Mouse (Mus musculus) kidney, postnatal 0 days (tissue): ENCODE data around the gene Cnnm4. TPM values are rescaled to one million over a fixed set of nuclear protein-coding genes. Genes with fewer than 3 reads are reported as not detected.
A peak's percentile ranks its signal among the peaks of the same experiment; 100 is the strongest.

Experiments used
- ATAC-seq: fragments of 200-750 bp; cut with Nextera tagmentation; replicated peaks from 2 replicates; pipeline ENCODE4 v1.8.0; 2017; ENCODE audit warnings: low read depth, moderate number of reproducible peaks, moderate TSS enrichment, moderate library complexity; ENCODE audit not compliant: low FRiP score
- DNase-seq: peaks from one replicate; pipeline ENCODE4 v3.0.0-alpha.2; 2016; ENCODE audit warnings: low spot score
- H3K27ac ChIP-seq: fragments of 300-500 bp; sonication (generic); 2 replicates; pipeline ENCODE4 v1.5.1; 2014; ENCODE audit warnings: mild to moderate bottlenecking
- H3K27me3 ChIP-seq: fragments of 300-500 bp; sonication (generic); 2 replicates; pipeline ENCODE4 v1.6.1; 2014; ENCODE audit warnings: low read length, mixed read lengths; ENCODE audit not compliant: insufficient read depth
- H3K36me3 ChIP-seq: fragments of 300-500 bp; sonication (generic); 2 replicates; pipeline ENCODE4 v1.6.1; 2014; ENCODE audit warnings: low read length, mixed read lengths; ENCODE audit not compliant: insufficient read depth
- H3K4me1 ChIP-seq: fragments of 300-500 bp; sonication (generic); replicated peaks from 2 replicates; pipeline ENCODE4 v1.6.1; 2014; ENCODE audit warnings: antibody characterized with exemption, low read length, mixed read lengths; ENCODE audit not compliant: insufficient read depth
- H3K4me2 ChIP-seq: fragments of 300-500 bp; sonication (generic); 2 replicates; pipeline ENCODE4 v1.6.1; 2014; ENCODE audit warnings: mild to moderate bottlenecking, low read length, moderate library complexity, mixed read lengths
- H3K4me3 ChIP-seq: fragments of 300-500 bp; sonication (generic); replicated peaks from 2 replicates; pipeline ENCODE4 v1.5.1; 2014; ENCODE audit warnings: low read depth, low read length
- H3K9ac ChIP-seq: fragments of 300-500 bp; sonication (generic); 2 replicates; pipeline ENCODE4 v1.6.1; 2014; ENCODE audit warnings: low read depth, low read length
- H3K9me3 ChIP-seq: fragments of 300-500 bp; sonication (generic); replicated peaks from 2 replicates; pipeline ENCODE4 v1.6.1; 2016; ENCODE audit warnings: low read length, inconsistent platforms, mixed read lengths
- CTCF ChIP-seq: IDR thresholded peaks from 2 replicates; pipeline ENCODE4 v1.5.1; 2016; ENCODE audit warnings: antibody characterized with exemption, low read depth, mild to moderate bottlenecking, moderate library complexity
- WGBS: fragments of 180-500 bp; shearing (Covaris S2); extraction: QIAGEN DNeasy Blood & Tissue Kit; methylation state at CpG from one replicate; pipeline ENCODE4 v1.1.7; 2014; 5-methylcytosine and 5-hydroxymethylcytosine counted together
- polyA plus RNA-seq: library from polyadenylated mRNA; unstranded; fragments of >200 nt; fragmentation: Nextera tagmentation; extraction: Ambion mirVana; gene quantifications from 2 replicates; pipeline ENCODE4 v1.2.1, GENCODE M21; 2015

Gene Cnnm4
- polyA plus RNA-seq, 1 experiment from 2014 or later, result 9.4 TPM

DNA sequence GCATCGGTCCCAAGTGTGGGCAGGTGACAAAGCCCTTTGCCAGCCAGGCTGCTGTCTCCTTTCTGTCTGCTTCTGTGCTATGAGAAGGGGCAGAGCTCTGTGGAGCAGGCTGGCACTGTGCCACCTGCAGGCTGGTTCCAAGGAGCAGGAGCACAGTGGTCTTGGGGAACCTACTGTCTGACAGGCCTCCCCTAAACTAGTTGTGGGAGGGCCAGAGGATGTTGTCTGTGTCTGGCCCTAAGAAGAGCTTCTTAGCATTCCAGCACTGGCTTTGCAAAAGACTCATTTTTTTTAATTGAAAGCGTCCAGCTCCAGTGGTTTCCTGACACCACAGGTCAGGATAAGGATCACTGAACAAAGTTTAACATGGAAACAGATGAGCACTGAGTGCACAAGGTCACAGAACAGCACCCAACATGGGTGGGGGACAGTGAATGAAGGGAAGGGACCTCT lies 6.9 kb downstream of the Cnnm4 start:
- ATAC-seq (peak; percentile 43; the same call in 1 of the 2 replicates), DNase-seq (peak; percentile 62)
- 37% methylated on average over 2 of the region's 2 CpGs for WGBS
- Histone ChIP-seq H3K9me3 (no peaks in the 10 kb centered on the region), H3K9ac (no peak overlapping the region), H3K4me2 (no peak overlapping the region), H3K4me3 (no peak overlapping the region), H3K36me3 (no peaks in the 10 kb centered on the region), H3K27ac (0 out of 2 replicates have a peak overlapping the region, but pooled peaks have one; percentile 42), H3K27me3 (no peaks in the 10 kb centered on the region), H3K4me1 (peaks cover 38% of the 10 kb centered on the region)
- TF ChIP-seq CTCF, result no peak

DNA sequence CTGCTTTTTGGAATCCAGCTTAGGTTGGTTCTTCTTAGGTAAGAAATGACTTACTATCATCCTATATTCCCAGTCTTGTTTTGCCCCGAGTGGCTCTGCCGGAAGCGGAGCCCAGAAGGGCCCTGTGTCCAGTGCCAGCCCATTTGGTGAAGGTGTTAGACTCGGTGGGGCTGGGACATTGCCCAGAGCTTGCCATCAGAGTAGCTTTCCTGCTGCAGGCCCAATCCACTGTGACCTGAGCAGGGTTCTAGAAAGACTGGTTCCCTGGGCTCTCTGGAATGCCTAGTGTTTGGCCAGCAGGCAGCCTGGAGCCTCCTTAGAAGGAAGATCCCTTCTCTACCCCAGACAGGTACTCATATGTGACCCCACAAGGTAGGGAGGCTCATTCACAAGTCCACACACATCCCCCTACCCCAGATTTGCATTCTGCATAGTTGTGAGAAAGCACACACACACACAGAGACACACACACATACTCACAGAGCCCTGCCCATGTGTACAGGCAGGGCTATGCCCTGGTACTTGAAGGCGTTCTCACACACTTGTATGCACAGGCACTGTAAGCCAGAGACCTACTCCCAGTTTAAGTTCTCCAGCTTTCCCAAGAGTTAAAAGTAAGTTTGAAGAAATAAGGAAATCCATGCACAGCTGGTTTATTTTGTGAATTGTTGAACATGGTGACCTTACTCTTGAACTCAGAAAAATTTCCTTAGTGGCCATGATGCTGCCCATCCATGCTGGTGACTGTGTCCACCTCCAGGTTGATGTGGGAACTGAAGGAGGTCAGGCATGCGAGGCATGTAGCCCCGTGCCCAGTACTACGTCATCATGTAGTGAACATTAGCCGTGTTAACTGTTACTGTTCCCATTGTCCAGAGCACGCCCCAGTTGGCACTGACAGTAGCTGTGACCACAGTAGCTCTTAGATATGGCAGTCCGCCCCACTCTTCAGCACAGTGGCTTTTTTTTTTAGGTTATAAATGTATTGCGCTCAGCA lies 8.8 kb downstream of the Cnnm4 start:
- Histone ChIP-seq H3K27me3 (no peaks in the 10 kb centered on the region), H3K4me2 (no peak overlapping the region), H3K36me3 (no peaks in the 10 kb centered on the region), H3K4me3 (no peak overlapping the region), H3K4me1 (peaks cover 20% of the 10 kb centered on the region), H3K9ac (no peak overlapping the region), H3K9me3 (no peaks in the 10 kb centered on the region), H3K27ac (no peak overlapping the region)
- TF ChIP-seq CTCF, result peak; percentile 43; the same call in 1 of the 2 replicates
- DNase-seq, result no peak
- peak; percentile 71 for ATAC-seq
- 69% methylated on average over 12 of the region's 12 CpGs for WGBS

DNA sequence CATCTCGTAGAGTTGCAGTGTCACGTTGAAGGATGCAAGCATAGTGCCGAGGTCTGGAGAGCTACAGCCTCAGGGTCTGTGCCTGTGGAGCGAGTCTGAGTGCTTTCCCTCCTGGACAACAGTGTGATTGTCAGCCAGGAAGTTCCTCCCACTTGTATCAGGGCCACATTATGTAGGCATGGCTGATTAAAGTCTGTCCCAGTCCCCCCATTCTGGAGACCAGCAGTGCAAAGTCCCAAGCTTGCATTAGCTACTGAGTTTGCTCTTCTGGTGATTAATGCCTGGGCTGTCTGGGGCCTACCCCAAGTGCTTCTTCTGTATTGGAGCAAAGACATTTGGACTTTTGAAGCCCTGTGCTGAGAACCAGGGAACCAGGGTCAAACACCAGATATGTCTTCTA lies 12.4 kb downstream of the Cnnm4 start:
- no peak overlapping the region for H3K4me3 ChIP-seq
- H3K36me3 ChIP-seq, result no peaks in the 10 kb centered on the region
- H3K27ac ChIP-seq, result no peak overlapping the region
- peaks cover 5% of the 10 kb centered on the region for H3K4me1 ChIP-seq
- no peak for ATAC-seq
- WGBS, result 47% methylated on average over 4 of the region's 4 CpGs
- no peak for DNase-seq
- no peaks in the 10 kb centered on the region for H3K27me3 ChIP-seq
- no peak overlapping the region for H3K4me2 ChIP-seq
- H3K9me3 ChIP-seq, result no peaks in the 10 kb centered on the region
- TF ChIP-seq CTCF, result no peak
- no peak overlapping the region for H3K9ac ChIP-seq

DNA sequence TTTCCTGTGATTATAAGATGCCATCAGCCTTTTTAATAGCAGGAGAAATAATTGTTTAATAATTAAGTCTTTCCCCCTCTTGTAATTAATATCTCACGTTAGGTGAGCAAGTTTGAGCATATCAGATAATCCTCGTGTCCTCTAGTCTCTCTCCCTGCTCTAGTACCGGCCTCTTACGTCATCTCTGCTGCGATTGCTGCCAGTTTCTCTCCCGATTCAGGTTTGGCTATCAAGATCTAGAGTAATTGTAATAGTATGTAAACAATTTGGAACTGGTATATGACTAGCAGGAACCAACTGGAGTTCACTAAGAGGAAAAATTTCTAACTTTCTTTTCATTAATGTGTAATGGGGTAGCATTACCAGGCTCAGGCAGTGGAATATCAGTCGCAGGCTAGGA lies 13.7 kb downstream of the Cnnm4 start:
- Histone ChIP-seq H3K36me3 (no peaks in the 10 kb centered on the region), H3K9me3 (no peaks in the 10 kb centered on the region), H3K4me3 (no peak overlapping the region), H3K4me1 (peaks cover 2% of the 10 kb centered on the region; the same call in 1 of the 2 replicates), H3K4me2 (no peak overlapping the region), H3K27ac (no peak overlapping the region), H3K9ac (no peak overlapping the region), H3K27me3 (no peaks in the 10 kb centered on the region)
- TF ChIP-seq CTCF, result no peak
- no peak for ATAC-seq
- no peak for DNase-seq
- WGBS, result 65% methylated on average over 7 of the region's 7 CpGs

DNA sequence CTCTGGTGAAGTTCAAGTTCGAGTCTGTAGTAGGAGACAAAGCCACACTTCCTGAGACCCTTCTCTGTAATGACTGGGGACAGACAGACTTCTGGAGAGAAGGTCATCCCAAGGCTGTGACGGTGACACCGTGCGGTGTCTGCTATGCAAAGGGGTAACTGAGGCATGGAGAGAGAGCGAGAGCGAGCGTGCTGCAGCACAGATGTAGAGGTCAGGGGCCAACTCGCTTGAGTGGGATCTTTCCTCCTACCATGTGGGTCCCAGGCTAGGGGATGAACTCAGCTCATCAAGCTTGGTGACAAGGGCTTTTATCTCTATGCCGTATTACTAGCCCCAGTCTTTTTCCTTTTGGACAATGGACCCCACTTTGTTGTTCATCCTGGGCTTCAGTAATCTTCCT lies 15.7 kb downstream of the Cnnm4 start:
- Histone ChIP-seq H3K9ac (no peak overlapping the region), H3K27ac (no peak overlapping the region), H3K9me3 (no peaks in the 10 kb centered on the region), H3K27me3 (no peaks in the 10 kb centered on the region), H3K36me3 (no peaks in the 10 kb centered on the region), H3K4me2 (no peak overlapping the region), H3K4me1 (no peaks in the 10 kb centered on the region), H3K4me3 (no peak overlapping the region)
- ATAC-seq (no peak), DNase-seq (no peak)
- no peak for TF ChIP-seq CTCF
- 57% methylated on average over 9 of the region's 9 CpGs for WGBS

DNA sequence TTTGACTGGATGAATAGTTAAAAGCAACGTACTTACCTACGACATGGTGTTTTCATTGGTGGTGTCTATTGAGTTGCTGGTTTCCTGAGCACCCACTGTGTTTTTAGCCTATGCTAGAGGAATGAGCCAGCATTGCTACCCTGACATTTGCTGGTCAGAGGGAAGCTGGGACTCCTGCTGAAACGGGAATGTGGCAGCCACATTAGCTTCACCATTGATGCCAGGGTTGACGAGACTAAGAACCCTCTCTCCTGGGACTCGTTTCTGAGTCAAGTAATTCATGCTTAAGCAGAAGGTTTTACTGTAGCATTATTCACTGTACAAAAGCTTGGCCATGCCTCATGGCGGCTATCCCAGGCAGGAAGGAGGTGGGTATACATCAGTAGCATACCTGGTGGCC lies 18.2 kb downstream of the Cnnm4 start:
- Histone ChIP-seq H3K4me1 (no peaks in the 10 kb centered on the region), H3K4me2 (no peak overlapping the region), H3K27ac (no peak overlapping the region), H3K36me3 (no peaks in the 10 kb centered on the region), H3K9ac (no peak overlapping the region), H3K27me3 (no peaks in the 10 kb centered on the region), H3K9me3 (no peaks in the 10 kb centered on the region), H3K4me3 (no peak overlapping the region)
- ATAC-seq, result no peak
- no peak for DNase-seq
- no peak for TF ChIP-seq CTCF
- 83% methylated on average over 6 of the region's 6 CpGs for WGBS
